Mouse (Mus musculus) limb, embryonic 15.5 days (tissue): ENCODE data around the gene Spsb3. TPM values are rescaled to one million over a fixed set of nuclear protein-coding genes. Genes with fewer than 3 reads are reported as not detected.

ENCODE experiments used
- ATAC-seq: fragments of 200-750 bp; cut with Nextera tagmentation; 2 replicates; pipeline ENCODE4 v1.8.0; 2017; ENCODE audit warnings: low read depth, moderate TSS enrichment; ENCODE audit not compliant: insufficient number of reproducible peaks, low FRiP score, low TSS enrichment
- H3K27ac ChIP-seq: fragments of 300-500 bp; sonication (generic); 2 replicates; pipeline ENCODE4 v1.5.1; 2015; ENCODE audit warnings: moderate library complexity, mild to moderate bottlenecking, inconsistent platforms
- H3K27me3 ChIP-seq: fragments of 300-500 bp; sonication (generic); 2 replicates; pipeline ENCODE4 v1.6.1; 2015; ENCODE audit warnings: inconsistent platforms
- H3K36me3 ChIP-seq: fragments of 300-500 bp; sonication (generic); 2 replicates; pipeline ENCODE4 v1.6.1; 2015; ENCODE audit warnings: inconsistent platforms
- H3K4me1 ChIP-seq: fragments of 300-500 bp; sonication (generic); 2 replicates; pipeline ENCODE4 v1.6.1; 2015; ENCODE audit warnings: inconsistent platforms
- H3K4me2 ChIP-seq: fragments of 300-500 bp; sonication (generic); 2 replicates; pipeline ENCODE4 v1.6.1; 2015; ENCODE audit warnings: mild to moderate bottlenecking, inconsistent platforms
- H3K4me3 ChIP-seq: fragments of 300-500 bp; sonication (generic); 2 replicates; pipeline ENCODE4 v1.5.1; 2015; ENCODE audit warnings: mild to moderate bottlenecking, inconsistent platforms
- H3K9ac ChIP-seq: fragments of 300-500 bp; sonication (generic); 2 replicates; pipeline ENCODE4 v1.6.1; 2015; ENCODE audit warnings: inconsistent platforms
- H3K9me3 ChIP-seq: fragments of 300-500 bp; sonication (generic); 2 replicates; pipeline ENCODE4 v1.6.1; 2016; ENCODE audit warnings: inconsistent platforms
- WGBS: fragments of 180-500 bp; shearing (Covaris S2); methylation state at CpG from one replicate; pipeline ENCODE4 v1.1.7; 2015; 5-methylcytosine and 5-hydroxymethylcytosine counted together
- polyA plus RNA-seq: library from polyadenylated mRNA; unstranded; fragments of >200 nt; fragmentation: Nextera tagmentation; extraction: Ambion mirVana; gene quantifications from 2 replicates; pipeline ENCODE4 v1.2.1, GENCODE M21; 2015

Gene Spsb3
- polyA plus RNA-seq, 1 experiment from 2014 or later = 41.7 TPM

DNA sequence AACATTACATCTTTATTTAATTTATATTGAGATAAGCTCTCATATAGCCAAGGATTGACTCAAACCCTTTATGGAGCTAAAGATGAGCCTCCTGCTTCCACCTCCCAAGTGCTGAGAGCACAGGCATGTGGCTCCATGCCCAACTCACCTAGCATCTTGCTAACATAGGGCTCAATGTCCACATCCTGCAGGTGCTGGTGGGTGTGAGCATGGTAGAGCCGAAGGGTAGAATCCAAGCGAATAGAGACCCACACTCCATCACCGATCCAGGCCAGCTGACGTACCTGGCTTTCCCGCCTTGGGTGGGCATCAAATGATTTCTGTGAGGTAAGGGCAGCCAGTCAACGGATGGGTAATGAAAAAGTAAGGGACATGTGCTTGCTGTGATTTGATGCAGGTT lies 13.6 kb downstream of the Spsb3 start:
- H3K4me2 ChIP-seq = no peak overlapping the region
- ATAC-seq = no peak
- H3K27me3 ChIP-seq = no peaks in the 10 kb centered on the region
- no peaks in the 10 kb centered on the region for H3K9me3 ChIP-seq
- H3K4me1 ChIP-seq = peaks cover 27% of the 10 kb centered on the region
- H3K27ac ChIP-seq = no peak overlapping the region
- peaks cover 80% of the 10 kb centered on the region for H3K36me3 ChIP-seq
- WGBS = 89% methylated on average over 6 of the region's 6 CpGs
- no peak overlapping the region for H3K9ac ChIP-seq
- no peak overlapping the region for H3K4me3 ChIP-seq

DNA sequence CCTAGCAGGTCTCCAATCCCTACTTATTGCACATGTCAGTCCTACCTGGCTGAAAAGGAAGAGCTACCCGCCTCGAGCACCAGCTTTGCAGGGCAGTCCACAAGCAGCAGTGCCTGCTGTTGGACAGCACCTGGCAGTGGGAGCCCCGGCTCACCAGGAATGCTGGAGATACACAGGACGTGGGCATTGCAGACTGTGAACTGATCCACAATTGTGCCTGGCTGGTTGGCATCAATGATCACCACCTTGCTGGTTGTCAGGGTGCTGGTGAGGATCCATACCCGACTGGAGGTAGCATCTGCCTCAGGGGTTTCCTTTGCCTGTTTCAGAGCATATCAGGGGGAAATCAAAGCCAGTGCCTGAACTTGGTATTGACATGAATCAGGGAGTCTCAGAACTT lies 15.7 kb downstream of the Spsb3 start:
- Histone ChIP-seq H3K36me3 (peaks cover 100% of the 10 kb centered on the region), H3K27me3 (no peaks in the 10 kb centered on the region), H3K4me1 (peaks cover 9% of the 10 kb centered on the region), H3K4me2 (no peak overlapping the region), H3K9ac (no peak overlapping the region), H3K27ac (no peak overlapping the region), H3K9me3 (no peaks in the 10 kb centered on the region), H3K4me3 (no peak overlapping the region)
- WGBS = 95% methylated on average over 5 of the region's 5 CpGs
- ATAC-seq = no peak

DNA sequence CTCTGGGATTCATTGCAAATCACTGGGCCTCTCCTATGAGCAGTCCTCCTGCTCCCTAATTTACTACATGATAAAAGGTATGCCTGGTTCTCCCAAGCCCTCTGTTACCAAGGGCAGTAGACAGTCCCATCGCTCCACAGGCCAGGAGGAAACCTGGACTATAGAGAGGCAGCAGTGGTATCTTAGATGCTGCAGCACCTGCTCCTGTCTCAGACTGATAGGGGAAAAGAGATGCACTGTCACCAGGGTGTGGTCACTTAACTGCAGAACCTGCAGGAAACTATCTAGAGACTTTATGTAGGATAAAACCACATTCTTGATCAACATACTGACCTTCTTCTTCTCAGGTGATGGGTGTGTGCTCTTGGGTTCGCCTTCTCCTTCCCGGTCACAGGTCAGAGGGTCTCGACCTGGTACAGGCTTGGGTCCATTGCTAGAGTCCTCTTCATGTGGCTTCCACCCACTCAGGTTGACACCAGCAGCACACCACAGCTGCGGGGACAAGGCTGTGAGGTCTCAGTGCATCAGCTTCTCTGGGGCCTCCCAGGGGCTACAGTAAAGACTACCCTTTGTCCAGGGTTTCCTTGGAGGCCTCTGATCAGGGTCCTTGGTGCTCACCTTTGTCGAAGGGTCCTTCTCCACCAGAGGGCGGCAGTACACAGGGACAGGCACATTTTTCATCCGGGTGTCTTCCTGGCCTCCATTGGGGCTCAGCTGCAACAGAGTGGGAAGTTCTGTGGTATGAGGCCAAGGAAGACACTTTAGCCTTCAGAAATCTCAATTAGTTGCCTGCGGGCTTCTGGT lies 16.4 kb downstream of the Spsb3 start:
- Histone ChIP-seq H3K27ac (no peak overlapping the region), H3K4me1 (peaks cover 2% of the 10 kb centered on the region), H3K4me3 (no peak overlapping the region), H3K36me3 (peaks cover 100% of the 10 kb centered on the region), H3K9me3 (no peaks in the 10 kb centered on the region), H3K27me3 (no peaks in the 10 kb centered on the region), H3K4me2 (no peak overlapping the region), H3K9ac (no peak overlapping the region)
- ATAC-seq = no peak
- WGBS = 70% methylated on average over 9 of the region's 9 CpGs

DNA sequence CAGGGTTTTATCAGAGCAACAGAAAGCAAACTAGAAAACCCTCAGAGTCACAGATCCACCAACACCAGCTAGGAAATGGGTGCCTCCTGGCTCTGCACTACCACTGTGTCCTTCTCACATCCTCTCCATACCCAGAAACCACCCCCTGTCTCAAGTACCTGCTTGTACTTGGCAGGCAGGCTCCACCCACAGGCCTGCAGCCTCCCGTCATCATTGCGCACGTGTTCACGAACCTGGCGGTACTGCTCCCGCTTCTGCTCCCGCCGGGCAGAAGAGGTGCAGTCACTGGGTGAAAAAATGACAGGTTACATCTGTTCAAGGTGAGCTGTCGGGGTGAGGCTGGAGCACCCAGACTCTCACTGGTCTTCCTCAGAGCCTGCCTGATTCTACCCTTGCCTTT lies 17.3 kb downstream of the Spsb3 start:
- whole genome bisulfite sequencing = 89% methylated on average over 9 of the region's 9 CpGs
- no peak for ATAC-seq
- H3K4me1 ChIP-seq = no peaks in the 10 kb centered on the region
- no peaks in the 10 kb centered on the region for H3K27me3 ChIP-seq
- no peaks in the 10 kb centered on the region for H3K9me3 ChIP-seq
- no peak overlapping the region for H3K9ac ChIP-seq
- no peak overlapping the region for H3K4me2 ChIP-seq
- H3K36me3 ChIP-seq = peaks cover 100% of the 10 kb centered on the region
- H3K4me3 ChIP-seq = no peak overlapping the region
- H3K27ac ChIP-seq = no peak overlapping the region

DNA sequence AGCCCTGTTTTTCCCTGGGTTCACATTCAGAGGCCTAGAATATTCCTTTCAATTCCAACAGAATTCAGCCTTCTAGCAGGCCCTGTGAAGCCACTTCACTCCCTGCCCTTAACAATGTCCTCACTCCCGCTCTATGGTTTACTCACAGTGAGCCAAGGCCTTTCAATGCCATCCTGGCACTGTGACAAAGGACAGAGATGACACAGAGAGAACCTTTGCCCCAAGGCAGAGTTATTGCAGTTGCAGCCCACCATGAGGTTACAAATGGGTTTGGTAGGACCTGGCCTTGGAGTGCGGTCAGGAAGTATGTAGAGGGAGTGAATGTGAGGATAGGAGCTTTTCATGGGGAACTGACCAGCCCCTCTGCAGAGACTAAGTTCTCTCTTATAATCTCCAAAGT lies 21.1 kb downstream of the Spsb3 start:
- 96% methylated on average over 2 of the region's 2 CpGs for WGBS

DNA sequence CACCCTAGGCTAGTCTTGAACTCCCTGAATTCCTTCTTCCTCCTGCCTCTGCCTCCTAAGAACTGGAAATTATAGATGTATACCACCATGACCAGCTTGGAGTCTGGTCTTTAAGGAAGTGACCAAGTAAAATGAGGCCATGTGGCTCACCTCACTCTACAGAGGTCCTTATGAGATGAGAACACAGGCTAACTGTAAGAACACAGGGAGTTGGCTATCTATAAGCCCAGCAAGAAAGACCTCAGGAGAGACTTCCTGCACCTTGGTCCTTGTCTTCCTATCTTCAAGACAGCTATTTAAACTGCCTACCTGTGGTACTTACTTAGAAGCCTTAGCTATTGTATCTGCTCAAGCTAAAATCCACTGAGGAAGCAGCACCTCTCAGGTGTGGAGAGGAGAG lies 27.5 kb downstream of the Spsb3 start:
- ATAC-seq = no peak
- Histone ChIP-seq H3K27me3 (no peaks in the 10 kb centered on the region), H3K4me3 (no peak overlapping the region), H3K9me3 (no peaks in the 10 kb centered on the region), H3K27ac (no peak overlapping the region), H3K36me3 (peaks cover 97% of the 10 kb centered on the region), H3K9ac (no peak overlapping the region), H3K4me1 (no peaks in the 10 kb centered on the region), H3K4me2 (no peak overlapping the region)

More for the DNA sequence above, 21.1 kb downstream of the Spsb3 start:
- Histone ChIP-seq H3K4me2 (no peak overlapping the region), H3K36me3 (peaks cover 99% of the 10 kb centered on the region), H3K27ac (no peak overlapping the region), H3K9ac (no peak overlapping the region), H3K4me1 (no peaks in the 10 kb centered on the region), H3K9me3 (no peaks in the 10 kb centered on the region), H3K27me3 (no peaks in the 10 kb centered on the region), H3K4me3 (no peak overlapping the region)
- ATAC-seq = no peak

DNA sequence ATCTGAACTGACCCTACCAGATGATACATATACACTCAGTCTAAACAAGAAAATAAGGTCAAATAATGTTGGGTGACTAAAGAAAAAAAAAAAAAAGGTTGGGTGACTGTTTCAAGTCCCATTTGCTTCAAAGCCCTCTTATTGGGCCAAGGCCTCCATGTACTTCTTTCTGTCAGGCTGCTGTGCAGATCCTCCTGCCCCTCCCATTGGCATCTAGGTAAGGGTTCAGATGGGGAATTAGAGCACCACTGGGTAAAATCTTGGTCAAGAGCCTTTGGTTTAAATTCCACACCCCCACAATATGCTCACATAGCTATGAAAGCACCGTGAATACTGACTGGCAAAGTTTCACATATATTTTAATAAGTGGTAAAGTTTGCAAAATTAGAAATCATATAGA lies 36.8 kb downstream of the Spsb3 start:
- Histone ChIP-seq H3K4me3 (no peak overlapping the region), H3K4me1 (no peaks in the 10 kb centered on the region), H3K4me2 (no peak overlapping the region), H3K27me3 (no peaks in the 10 kb centered on the region), H3K9me3 (no peaks in the 10 kb centered on the region), H3K27ac (no peak overlapping the region), H3K36me3 (peaks cover 91% of the 10 kb centered on the region), H3K9ac (no peak overlapping the region)
- 93% methylated on average over 1 of the region's 1 CpGs for WGBS
- no peak for ATAC-seq

DNA sequence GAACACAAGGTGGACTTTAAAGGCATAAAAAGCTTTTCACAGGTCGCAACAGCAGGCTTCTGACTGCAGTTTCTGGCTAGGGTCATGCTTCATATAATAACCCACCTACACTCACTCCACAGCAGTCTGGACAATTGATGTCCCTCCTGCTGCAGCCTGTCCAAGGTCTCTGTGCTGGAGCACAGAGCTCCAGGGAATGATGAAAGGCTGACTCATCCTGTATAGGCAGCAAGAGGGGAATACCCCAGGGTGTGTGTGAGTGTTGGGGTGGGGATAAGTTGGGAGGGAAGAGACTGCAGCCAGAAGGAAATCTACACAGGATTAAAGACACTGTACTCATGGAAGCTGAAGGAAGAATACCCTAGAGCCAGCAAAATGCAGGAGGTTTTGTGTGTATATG lies 43.1 kb downstream of the Spsb3 start:
- Histone ChIP-seq H3K4me2 (no peak overlapping the region), H3K9me3 (no peaks in the 10 kb centered on the region), H3K9ac (no peak overlapping the region), H3K4me1 (peaks cover 8% of the 10 kb centered on the region; the same call in 1 of the 2 replicates), H3K36me3 (peaks cover 35% of the 10 kb centered on the region), H3K27ac (no peak overlapping the region), H3K4me3 (no peak overlapping the region), H3K27me3 (no peaks in the 10 kb centered on the region)
- 61% methylated on average over 1 of the region's 1 CpGs for WGBS
- ATAC-seq = no peak

DNA sequence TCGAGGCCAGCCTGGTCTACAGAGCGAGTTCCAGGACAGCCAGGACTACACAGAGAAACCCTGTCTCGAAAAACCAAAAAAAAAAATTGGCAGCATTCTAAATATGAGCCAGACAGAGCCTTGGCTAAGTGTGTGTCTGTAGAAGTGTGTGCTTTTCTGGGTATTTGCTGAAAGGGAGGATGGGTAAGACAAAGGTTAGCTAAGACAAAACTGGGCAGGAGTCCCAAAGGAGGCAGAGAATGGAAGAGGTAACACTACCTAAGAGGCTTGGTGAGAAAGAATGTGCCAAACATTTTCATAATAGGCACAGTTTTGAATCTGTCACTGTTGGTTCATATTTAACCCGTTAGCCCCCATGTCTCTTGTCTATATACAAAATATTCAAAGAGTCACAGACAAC lies 46.0 kb downstream of the Spsb3 start:
- H3K27me3 ChIP-seq = no peaks in the 10 kb centered on the region
- H3K27ac ChIP-seq = no peak overlapping the region
- H3K4me2 ChIP-seq = no peak overlapping the region
- H3K9ac ChIP-seq = no peak overlapping the region
- H3K9me3 ChIP-seq = no peaks in the 10 kb centered on the region
- no peak for ATAC-seq
- H3K36me3 ChIP-seq = peaks cover 12% of the 10 kb centered on the region
- H3K4me1 ChIP-seq = peaks cover 22% of the 10 kb centered on the region
- no peak overlapping the region for H3K4me3 ChIP-seq
- WGBS = 94% methylated on average over 4 of the region's 4 CpGs

DNA sequence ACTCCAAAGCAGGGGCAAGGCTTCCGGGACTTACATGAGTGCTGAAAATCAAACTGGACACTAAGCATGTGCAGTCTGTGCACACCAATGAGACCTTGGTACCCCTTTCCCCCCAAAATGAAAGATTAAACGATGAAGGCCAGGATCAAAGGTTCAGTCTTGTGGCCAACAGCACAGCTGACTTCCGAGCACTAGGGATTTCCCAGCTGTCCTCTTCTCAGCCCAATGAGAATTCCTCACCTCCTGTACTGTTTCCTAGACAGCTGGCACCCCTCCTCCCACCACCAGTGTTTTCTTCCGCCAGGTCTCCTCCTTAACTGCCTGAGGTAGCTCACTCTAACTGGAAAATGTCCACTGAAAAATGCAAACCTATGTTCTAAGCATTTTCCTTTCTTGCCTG lies 46.7 kb downstream of the Spsb3 start:
- WGBS = 74% methylated on average over 4 of the region's 4 CpGs
- peaks cover 6% of the 10 kb centered on the region; the same call in 1 of the 2 replicates for H3K36me3 ChIP-seq
- peaks cover 22% of the 10 kb centered on the region for H3K4me1 ChIP-seq
- H3K4me2 ChIP-seq = no peak overlapping the region
- no peaks in the 10 kb centered on the region for H3K27me3 ChIP-seq
- ATAC-seq = no peak
- no peak overlapping the region for H3K9ac ChIP-seq
- no peaks in the 10 kb centered on the region for H3K9me3 ChIP-seq
- H3K4me3 ChIP-seq = no peak overlapping the region
- no peak overlapping the region for H3K27ac ChIP-seq

DNA sequence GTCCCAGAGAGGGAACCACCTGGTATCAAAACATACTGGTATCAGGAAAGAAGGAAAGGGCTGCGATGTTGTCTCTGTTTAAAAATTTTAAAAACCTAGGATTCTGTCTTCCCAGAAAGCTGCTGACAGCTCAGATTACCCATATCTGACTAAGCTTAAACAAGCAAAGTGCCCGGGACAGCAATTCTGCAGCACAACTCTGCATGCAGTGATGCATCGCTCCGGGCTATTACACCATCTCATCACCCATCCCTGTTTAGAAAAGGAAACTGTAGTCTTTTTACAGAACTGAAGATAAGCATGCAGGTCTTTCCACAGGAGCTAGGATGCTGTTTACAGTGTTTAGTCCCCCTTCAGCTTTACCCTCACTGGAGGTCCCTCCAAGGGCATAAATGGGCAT lies 48.5 kb downstream of the Spsb3 start:
- H3K9ac ChIP-seq = peak overlapping the region; percentile 80; the same call in 1 of the 2 replicates
- H3K36me3 ChIP-seq = peaks cover 6% of the 10 kb centered on the region; the same call in 1 of the 2 replicates
- H3K9me3 ChIP-seq = no peaks in the 10 kb centered on the region
- peak overlapping the region; percentile 74 for H3K4me3 ChIP-seq
- no peak overlapping the region for H3K27ac ChIP-seq
- H3K4me1 ChIP-seq = peaks cover 22% of the 10 kb centered on the region
- ATAC-seq = no peak
- 79% methylated on average over 4 of the region's 4 CpGs for WGBS
- peak overlapping the region; percentile 67; the same call in 1 of the 2 replicates for H3K4me2 ChIP-seq
- H3K27me3 ChIP-seq = no peaks in the 10 kb centered on the region

DNA sequence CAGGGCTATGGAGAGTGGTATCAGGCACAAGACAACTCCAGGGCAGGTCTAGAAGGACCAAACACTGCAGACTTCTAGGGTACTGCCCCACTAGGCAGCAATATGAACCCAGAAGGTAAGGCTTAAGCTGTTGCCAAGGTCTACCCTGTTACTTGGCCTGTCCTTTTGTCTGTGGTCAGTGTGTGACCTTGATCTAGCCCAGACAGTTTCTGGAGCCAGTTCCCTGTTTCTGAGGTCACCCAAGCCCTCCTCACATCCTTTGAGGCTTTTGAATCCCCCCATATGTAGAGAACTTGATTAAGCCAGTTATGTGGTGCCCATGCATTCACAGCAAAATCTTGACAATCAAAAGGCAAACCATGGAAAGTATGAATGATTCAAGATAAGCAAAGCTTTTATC lies 49.2 kb downstream of the Spsb3 start:
- ATAC-seq = no peak
- no peak overlapping the region for H3K27ac ChIP-seq

More for the DNA sequence above, 49.2 kb downstream of the Spsb3 start:
- Histone ChIP-seq H3K4me1 (peaks cover 22% of the 10 kb centered on the region), H3K27me3 (no peaks in the 10 kb centered on the region), H3K9me3 (no peaks in the 10 kb centered on the region), H3K4me2 (peak overlapping the region; percentile 67), H3K4me3 (peak overlapping the region; percentile 74), H3K36me3 (peaks cover 6% of the 10 kb centered on the region; the same call in 1 of the 2 replicates), H3K9ac (peak overlapping the region; percentile 80)
